Mouse (Mus musculus) layer of hippocampus, postnatal 25 days (tissue): ENCODE results near the gene Gcsam. TPM values are rescaled to one million over a fixed set of nuclear protein-coding genes. Genes with fewer than 3 reads are reported as not detected.

Experiments
- DNase-seq, 2 experiments: peaks; one replicate each; pipeline ENCODE4 v3.0.0; 2022; ENCODE audit warnings: mixed read lengths in 2 of 2, low spot score in 1 of 2; ENCODE audit errors: extremely low spot score in 1 of 2
- total RNA-seq, 2 experiments: library from RNA; stranded (reverse); gene quantifications; 2 replicates each; pipeline ENCODE4 v1.2.3; 2021

The Gcsam gene
- total RNA-seq, result not detected

GRCm38 (mm10) chr16:45610267-45610666 lies at the start of gene Gcsam:
Gene Gcsam, plus strand, starts transcription at chr16:45610380.
- no peak for DNase-seq

- no peak for DNase-seq
Measured at GRCm38 (mm10) chr16:45561747-45562146, 48.4 kb upstream of the Gcsam start.

- no peak for DNase-seq
Measured at GRCm38 (mm10) chr16:45572307-45572706, 37.9 kb upstream of the Gcsam start.

GRCm38 (mm10) chr16:45579883-45580282 lies 30.3 kb upstream of the Gcsam start:
- no peak for DNase-seq

- peak in 1 of 2 experiments; percentile 19 for DNase-seq
Measured at GRCm38 (mm10) chr16:45582512-45582911, 27.7 kb upstream of the Gcsam start.

- DNase-seq, result no peak
Measured at GRCm38 (mm10) chr16:45593656-45594055, 16.5 kb upstream of the Gcsam start.

- no peak for DNase-seq
Measured at GRCm38 (mm10) chr16:45595494-45595893, 14.7 kb upstream of the Gcsam start.

- DNase-seq, result no peak
Measured at GRCm38 (mm10) chr16:45608481-45608954, 1.7 kb upstream of the Gcsam start.

GRCm38 (mm10) chr16:45609300-45609699 lies 880 bp upstream of the Gcsam start:
- DNase-seq, result no peak

GRCm38 (mm10) chr16:45613247-45613646 lies 3.1 kb downstream of the Gcsam start:
- DNase-seq, result no peak

- no peak for DNase-seq
Measured at GRCm38 (mm10) chr16:45615944-45616343, 5.8 kb downstream of the Gcsam start.

- no peak for DNase-seq
Measured at GRCm38 (mm10) chr16:45619751-45620375, 9.7 kb downstream of the Gcsam start.

GRCm38 (mm10) chr16:45623230-45623629 lies 13.1 kb downstream of the Gcsam start:
- no peak for DNase-seq

- no peak for DNase-seq
Measured at GRCm38 (mm10) chr16:45624791-45625190, 14.6 kb downstream of the Gcsam start.

GRCm38 (mm10) chr16:45625342-45625741 lies 15.2 kb downstream of the Gcsam start:
- no peak for DNase-seq

- DNase-seq, result no peak
Measured at GRCm38 (mm10) chr16:45629497-45630105, 19.4 kb downstream of the Gcsam start.

GRCm38 (mm10) chr16:45630347-45630960 lies 20.3 kb downstream of the Gcsam start:
- DNase-seq, result peak; percentile 19 to 67

GRCm38 (mm10) chr16:45632420-45632819 lies 22.2 kb downstream of the Gcsam start:
- DNase-seq, result no peak

GRCm38 (mm10) chr16:45635826-45636225 lies 25.6 kb downstream of the Gcsam start:
- DNase-seq, result no peak

GRCm38 (mm10) chr16:45640070-45640762 lies 30.0 kb downstream of the Gcsam start:
- no peak for DNase-seq

GRCm38 (mm10) chr16:45641301-45641700 lies 31.1 kb downstream of the Gcsam start:
- no peak for DNase-seq
